Mouse (Mus musculus) neutrophil, adult 5-6 weeks (primary cell): ENCODE data around the gene Rmdn3. TPM values are rescaled to one million over a fixed set of nuclear protein-coding genes. Genes with fewer than 3 reads are reported as not detected.

Experiments
- ATAC-seq: fragments of 151-379, 151-347 bp; 2 replicates; pipeline ENCODE4 v1.8.0; 2017; ENCODE audit warnings: mild to moderate bottlenecking, moderate TSS enrichment; ENCODE audit not compliant: insufficient number of reproducible peaks, poor library complexity, low FRiP score, severe bottlenecking; ENCODE audit errors: extremely low read depth
- total RNA-seq: library from RNA; stranded (forward); fragments of 200-1000 nt; gene quantifications from 2 replicates; pipeline ENCODE4 v1.2.3, GENCODE M21; 2017

Gene Rmdn3
- 19.0 and 21.6 TPM in 2 replicates for total RNA-seq

DNA sequence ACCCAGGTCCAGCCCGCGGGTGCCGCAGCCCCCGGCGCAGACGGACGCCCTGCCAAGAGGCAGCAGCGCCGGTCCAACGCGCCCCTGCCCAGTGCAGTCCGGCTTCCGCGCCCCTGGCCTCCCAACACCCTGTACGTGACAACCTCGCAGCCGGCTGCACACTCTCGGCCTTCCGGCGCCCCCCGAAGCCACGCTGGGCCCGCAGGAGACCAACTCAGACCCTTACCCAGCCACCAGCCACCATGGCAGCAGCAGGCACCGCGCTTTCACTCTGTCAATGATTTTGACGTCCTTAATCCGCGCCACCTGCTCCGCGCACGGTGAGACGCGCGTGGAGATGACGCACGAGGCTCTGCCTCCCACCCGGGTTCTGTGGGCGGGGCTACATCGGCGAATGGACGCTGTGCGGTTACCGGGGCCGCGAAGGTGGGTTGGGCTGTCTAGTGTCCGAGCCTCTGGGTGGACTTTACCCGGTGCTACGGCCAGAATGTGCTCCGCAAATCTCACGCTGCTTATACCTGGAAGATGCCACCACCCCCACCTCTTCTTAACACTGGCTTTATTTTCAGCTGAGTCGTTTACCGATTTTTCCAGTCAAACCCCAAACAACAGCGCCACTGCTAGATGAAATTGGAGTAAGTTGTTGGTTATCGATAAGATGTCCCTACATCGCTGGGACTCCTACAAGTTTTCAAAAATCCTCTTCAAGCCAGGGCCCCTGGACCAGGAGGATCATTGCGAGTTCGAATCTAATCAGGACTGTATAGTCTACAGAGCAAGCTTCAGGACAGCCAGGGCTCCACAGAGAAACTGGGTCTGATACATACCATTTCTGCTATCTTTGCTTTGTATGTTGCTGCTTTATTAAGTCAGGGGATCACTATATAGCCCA is at the start of gene Rmdn3:
Rmdn3 (minus strand) TSS at position 354 of the 892 bp plus-strand sequence.
- ATAC-seq: peak; percentile 95

DNA sequence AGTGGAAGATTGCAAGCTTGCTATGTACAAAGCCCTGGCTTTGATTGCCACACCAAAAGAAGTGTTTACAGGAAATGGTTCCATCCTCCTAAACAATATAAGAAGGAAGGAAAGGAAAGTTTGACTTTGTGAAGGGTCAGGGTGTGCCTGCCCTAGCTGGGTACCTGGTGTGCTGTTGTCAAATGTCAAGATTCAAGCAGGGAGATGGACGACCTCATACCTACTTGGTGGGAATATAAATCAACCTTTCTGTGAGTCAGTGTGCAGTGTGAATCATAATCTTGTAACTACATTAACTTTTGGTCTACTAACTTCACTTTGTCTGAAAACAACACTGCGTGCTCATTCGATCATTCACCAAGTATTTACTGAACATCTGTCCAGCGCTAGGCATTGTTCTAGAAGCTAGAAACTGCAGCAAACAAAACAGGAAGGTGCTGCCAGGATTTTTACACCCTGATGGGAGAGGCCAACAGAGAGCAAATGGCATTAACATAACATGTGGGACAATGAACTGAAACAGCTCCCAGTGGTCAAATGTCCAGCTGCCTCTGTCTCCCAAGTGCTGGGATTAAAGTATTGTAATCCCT is 47.1 kb upstream of the Rmdn3 start:
- ATAC-seq: no peak

GRCm38 (mm10) chr2:119202914-119203453 is 46.1 kb upstream of the Rmdn3 start:
- ATAC-seq: no peak

- no peak for ATAC-seq
Measured at GRCm38 (mm10) chr2:119198934-119199333, 42.1 kb upstream of the Rmdn3 start.

GRCm38 (mm10) chr2:119198049-119198448 is 41.2 kb upstream of the Rmdn3 start:
- ATAC-seq: no peak

- no peak for ATAC-seq
Measured at GRCm38 (mm10) chr2:119197493-119197892, 40.7 kb upstream of the Rmdn3 start.

- no peak for ATAC-seq
Measured at GRCm38 (mm10) chr2:119196316-119197108, 39.7 kb upstream of the Rmdn3 start.

- ATAC-seq: no peak
Measured at GRCm38 (mm10) chr2:119194140-119194539, 37.3 kb upstream of the Rmdn3 start.

DNA sequence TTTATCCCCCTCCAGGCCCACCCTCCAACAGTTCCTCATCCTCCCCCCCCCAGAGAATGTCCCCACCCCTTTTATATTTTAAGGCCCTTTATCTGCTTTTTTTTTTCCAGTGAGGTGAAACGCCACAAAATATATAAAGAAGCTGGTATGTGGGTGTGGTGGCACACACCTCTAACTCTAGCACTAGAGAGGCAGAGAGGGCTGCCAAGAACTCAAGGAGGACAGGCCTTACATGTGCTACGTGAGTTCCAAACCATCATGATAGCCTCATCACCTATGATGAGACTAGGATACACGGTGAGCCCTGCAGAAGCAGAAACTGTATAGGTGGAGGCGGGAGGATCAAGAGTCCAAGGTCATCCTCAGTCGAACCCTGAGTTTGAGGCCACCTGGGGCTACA is 34.1 kb upstream of the Rmdn3 start:
- no peak for ATAC-seq

GRCm38 (mm10) chr2:119189029-119189710 is 32.3 kb upstream of the Rmdn3 start:
- peak; percentile 90 for ATAC-seq

- ATAC-seq: no peak
Measured at GRCm38 (mm10) chr2:119182914-119183313, 26.1 kb upstream of the Rmdn3 start.

DNA sequence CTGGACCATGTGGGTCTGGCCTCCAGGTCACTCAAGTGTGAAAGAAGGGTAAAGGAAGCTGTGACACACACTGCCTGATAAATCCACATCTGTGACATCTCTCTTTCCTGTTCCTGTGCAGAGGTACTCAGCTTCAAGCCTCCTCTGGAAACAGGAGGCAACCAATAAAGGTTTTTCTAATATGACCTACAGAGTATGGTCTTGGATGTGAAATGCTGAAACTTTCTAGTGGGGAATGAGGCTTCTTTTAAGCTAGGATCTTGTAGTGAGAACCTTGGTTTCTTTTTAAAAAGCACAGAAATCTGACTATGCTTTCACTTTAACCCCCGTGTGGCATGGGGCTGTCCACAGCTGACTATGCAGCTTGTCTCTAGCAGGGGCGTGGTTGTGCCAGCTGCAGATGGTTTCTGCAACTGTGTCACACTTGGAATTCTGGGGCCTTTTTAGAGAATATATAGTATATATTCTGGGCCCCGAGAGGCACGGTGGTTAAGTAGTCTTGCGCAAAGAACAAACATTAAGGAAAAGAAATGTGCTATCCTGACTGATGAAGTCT is 20.6 kb upstream of the Rmdn3 start:
- ATAC-seq: no peak

DNA sequence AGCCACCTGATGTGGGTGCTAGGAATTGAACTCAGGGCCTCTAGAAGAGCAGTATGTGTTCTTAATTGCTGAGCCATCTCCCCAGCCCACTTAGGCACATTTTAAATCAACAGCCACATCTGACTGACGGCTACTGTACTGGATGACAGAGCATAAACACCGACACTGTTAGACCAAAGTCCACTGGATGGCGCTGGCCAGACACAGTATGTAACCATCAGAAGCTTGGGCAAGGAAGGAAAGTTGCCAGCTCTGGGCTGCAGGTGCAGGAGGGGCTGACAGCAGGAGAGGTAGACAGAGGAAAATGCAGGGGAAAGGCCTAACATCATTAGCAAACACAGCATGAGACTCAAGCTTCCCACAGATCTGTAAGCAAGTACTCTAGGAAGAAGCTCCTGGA is 19.9 kb upstream of the Rmdn3 start:
- no peak for ATAC-seq

GRCm38 (mm10) chr2:119175614-119176013 is 18.8 kb upstream of the Rmdn3 start:
- ATAC-seq: no peak

DNA sequence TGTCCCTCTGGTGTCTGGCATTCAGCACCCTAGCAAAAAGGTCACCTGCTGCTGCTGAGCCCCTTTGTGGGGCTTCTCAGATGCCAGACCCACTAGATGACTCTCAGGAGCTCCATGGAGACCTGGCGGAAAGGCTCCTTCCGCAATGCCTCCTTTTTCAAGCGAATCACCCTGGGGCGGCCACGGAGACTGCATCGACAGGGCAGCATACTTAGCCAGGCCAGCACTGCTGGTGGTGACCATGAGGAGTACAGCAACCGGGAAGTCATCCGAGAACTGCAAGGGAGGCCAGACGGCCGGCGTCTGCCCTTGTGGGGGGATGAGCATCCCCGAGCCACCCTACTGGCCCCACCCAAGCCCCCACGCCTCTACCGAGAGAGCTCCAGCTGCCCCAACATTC is 18.0 kb upstream of the Rmdn3 start:
- no peak for ATAC-seq

GRCm38 (mm10) chr2:119173991-119174651 is 17.3 kb upstream of the Rmdn3 start, which contains the start of gene Gm14137:
TSS of gene Gm14137 (plus strand) at chr2:119174509.
- ATAC-seq: peak; percentile 13; the same call in 1 of the 2 replicates

- no peak for ATAC-seq
Measured at GRCm38 (mm10) chr2:119172862-119173576, 16.2 kb upstream of the Rmdn3 start.
